Mouse (Mus musculus): ENCODE data around the gene Zw10. TPM values are rescaled to one million over a fixed set of nuclear protein-coding genes. Genes with fewer than 3 reads are reported as not detected.

Gene Zw10
- polyA plus RNA-seq, 1 experiment from 2014 or later = 7.8 TPM

DNA sequence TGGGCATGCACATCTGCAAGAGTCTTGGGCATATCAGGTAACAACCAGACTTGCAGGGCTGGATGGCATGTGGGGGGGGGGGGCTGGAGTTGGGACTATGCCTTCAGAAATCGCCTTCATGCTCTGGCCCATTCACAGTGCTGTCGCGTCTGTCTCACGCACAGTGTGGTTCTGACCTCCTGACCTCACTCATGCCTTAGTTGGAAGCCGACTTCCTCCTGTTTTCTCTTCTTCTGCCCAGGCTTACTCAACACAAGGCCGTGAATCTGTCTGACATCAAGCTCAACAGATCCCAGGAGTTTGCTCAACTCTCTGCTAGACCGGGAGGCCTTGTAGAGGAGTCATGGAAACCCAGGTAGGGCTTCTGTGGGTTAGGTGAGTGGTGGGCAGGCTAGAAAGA, 53.7 kb downstream of the Zw10 start:
- 79% methylated on average over 7 of the region's 7 CpGs for WGBS (ENCODE audit: missing documents)

DNA sequence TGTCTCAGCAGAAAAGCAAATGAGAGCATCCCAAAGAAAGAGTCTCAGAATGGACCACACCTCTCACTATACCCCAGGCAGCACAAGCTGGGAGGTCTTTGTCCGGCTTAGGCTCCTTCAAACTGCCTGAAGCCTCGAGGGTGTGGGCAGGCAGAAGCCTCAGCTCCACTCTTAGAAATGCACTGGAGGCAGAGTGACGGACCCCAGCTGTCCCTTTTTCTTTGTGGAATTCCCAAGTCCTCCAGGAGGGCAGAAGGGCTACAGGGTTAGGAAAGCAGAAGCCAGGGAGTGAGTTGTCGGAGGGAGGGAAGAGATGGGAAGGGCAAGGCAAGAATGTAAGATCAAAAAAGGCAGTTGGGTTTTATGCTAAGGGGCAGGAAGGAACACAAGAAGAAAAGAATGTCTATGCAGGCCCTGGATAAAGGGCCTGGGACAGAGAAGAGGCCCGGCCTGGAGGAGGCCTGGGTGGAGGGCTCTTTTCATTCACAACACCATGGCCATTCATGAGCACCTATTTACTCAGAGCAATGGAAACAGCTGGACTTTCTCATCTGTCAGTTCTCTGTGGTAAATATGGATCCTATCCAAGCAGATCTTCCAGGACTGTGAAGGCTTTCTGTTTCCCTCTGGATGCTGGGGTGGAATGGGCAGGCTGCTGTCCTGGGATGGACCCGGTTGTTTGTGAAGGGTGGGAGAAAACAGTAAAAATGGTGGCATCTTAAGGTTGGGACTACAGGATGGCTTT, 55.2 kb downstream of the Zw10 start:
- H3K4me3 ChIP-seq (ENCODE audit: inconsistent target) = no peak overlapping the region
- no peak overlapping the region for H3K27ac ChIP-seq
- no peaks in the 10 kb centered on the region for H3K79me2 ChIP-seq (ENCODE audit: inconsistent target)
- WGBS (ENCODE audit: missing documents) = 89% methylated on average over 6 of the region's 6 CpGs
- no peaks in the 10 kb centered on the region for H3K36me3 ChIP-seq (ENCODE audit: inconsistent target)

More for the DNA sequence above, 53.7 kb downstream of the Zw10 start:
- Histone ChIP-seq H3K36me3 (ENCODE audit: inconsistent target) (no peaks in the 10 kb centered on the region), H3K27ac (no peak overlapping the region), H3K79me2 (ENCODE audit: inconsistent target) (no peaks in the 10 kb centered on the region), H3K4me3 (ENCODE audit: inconsistent target) (no peak overlapping the region)

DNA sequence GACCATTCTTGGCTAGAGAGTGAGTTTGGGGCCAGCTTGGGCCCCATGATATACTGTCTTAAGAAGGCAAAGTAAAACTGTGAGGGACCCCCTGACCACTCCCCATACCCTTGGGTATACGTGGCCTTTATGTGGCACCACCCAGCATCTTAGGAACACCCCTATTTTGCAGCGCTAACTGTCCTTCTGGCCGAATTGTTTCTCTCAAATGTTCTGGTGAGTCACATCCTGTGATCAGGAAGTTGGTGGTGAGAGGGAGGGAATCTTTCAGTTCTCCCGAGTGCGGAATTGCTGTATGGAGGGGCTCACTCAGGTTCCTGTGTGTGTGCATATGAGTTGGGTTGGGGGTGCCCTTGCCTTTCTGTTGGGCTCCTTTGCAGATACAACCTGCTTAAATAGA, 55.9 kb downstream of the Zw10 start:
- Histone ChIP-seq H3K79me2 (ENCODE audit: inconsistent target) (no peaks in the 10 kb centered on the region), H3K27ac (no peak overlapping the region), H3K36me3 (ENCODE audit: inconsistent target) (no peaks in the 10 kb centered on the region), H3K4me3 (ENCODE audit: inconsistent target) (no peak overlapping the region)
- 50% methylated on average over 5 of the region's 5 CpGs for WGBS (ENCODE audit: missing documents)

DNA sequence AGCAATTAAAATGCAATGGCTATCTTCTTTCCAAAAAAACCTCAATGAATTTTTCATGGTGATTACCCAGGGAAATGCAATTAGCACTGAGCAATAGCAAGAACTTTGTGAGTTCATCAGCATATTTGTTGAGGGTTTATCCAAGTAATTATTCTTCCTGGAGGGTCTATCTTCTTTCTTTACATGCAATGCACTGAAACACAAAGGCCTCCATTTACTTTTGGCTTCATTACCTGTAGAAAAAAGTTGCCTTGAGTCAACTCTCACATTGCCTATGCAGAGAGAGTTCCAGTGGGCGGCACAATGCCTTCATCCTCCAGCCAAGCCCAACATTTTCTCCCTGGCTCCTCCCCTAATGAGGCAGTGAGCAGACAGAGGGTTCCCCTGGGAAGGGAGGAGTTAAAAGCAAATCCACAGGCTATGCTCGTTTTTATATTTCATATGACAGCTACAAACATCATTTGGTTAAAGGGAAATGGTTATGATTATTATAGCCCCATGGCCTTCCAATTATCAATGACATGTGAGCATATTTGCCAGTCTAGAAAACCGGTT, 62.9 kb downstream of the Zw10 start:
- Histone ChIP-seq H3K4me3 (ENCODE audit: inconsistent target) (no peak overlapping the region), H3K36me3 (ENCODE audit: inconsistent target) (no peaks in the 10 kb centered on the region), H3K27ac (no peak overlapping the region), H3K79me2 (ENCODE audit: inconsistent target) (no peaks in the 10 kb centered on the region)
- 56% methylated on average over 3 of the region's 3 CpGs for WGBS (ENCODE audit: missing documents)

DNA sequence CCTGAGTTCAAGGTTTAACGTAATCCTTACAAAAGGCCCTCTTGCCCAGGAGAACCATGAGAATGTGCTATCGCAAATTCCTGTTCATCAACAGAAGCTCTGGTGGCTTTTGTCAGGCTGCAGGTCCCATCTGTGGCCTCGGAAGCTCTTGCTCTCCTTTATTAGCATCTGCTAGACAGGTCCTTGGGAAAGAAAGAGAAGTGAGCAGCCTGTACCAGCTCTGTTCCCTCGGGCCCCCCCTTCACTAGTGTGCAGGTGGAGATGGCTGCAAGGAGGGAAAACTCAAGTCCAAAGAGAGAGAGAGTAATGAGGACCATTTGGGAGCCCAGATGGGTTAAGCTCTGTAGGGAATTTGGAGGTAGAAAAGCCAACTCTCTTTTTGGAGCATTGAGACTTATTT, 64.3 kb downstream of the Zw10 start:
- Histone ChIP-seq H3K27ac (no peak overlapping the region), H3K4me3 (ENCODE audit: inconsistent target) (no peak overlapping the region), H3K79me2 (ENCODE audit: inconsistent target) (no peaks in the 10 kb centered on the region), H3K36me3 (ENCODE audit: inconsistent target) (no peaks in the 10 kb centered on the region)
- WGBS (ENCODE audit: missing documents) = 94% methylated on average over 4 of the region's 4 CpGs

DNA sequence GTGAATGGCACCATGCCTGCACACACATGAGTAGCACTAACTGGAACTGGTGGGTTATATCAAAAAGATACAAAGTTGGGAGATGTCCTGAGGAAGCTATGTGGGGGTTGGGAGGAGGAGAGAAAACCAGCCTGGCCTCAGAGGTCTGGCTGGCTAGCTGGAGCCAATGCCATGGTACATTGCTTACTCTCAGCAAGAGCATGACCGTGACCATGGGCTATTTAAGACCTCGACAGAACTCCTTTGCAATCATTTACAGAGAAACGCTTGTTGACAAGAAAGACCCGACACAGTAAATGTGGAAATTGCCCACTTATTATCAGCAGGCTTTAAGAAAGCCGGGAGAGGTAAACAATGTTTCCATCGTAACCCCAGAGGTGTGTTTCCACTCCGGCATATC, 70.3 kb downstream of the Zw10 start:
- WGBS (ENCODE audit: missing documents) = 82% methylated on average over 7 of the region's 7 CpGs
- no peaks in the 10 kb centered on the region for H3K79me2 ChIP-seq (ENCODE audit: inconsistent target)
- H3K36me3 ChIP-seq (ENCODE audit: inconsistent target) = no peaks in the 10 kb centered on the region
- H3K4me3 ChIP-seq (ENCODE audit: inconsistent target) = no peak overlapping the region
- H3K27ac ChIP-seq = no peak overlapping the region

Other genes starting within 250 kb of the Zw10 start
- 0.34 to 1.2 TPM (median 0.62 TPM) in 3 replicates for gene Zbtb16, start 219.4 kb upstream of the Zw10 start, polyA plus RNA-seq (2018)
- not detected in 3 replicates for gene Htr3a, start 144.5 kb upstream of the Zw10 start, polyA plus RNA-seq (2018)
- not detected in 3 replicates for gene Htr3b, start 90.6 kb upstream of the Zw10 start, polyA plus RNA-seq (2018)
- gene Usp28, start 70.2 kb upstream of the Zw10 start, polyA plus RNA-seq (2018) = 6.4 to 8.5 TPM (median 7.9 TPM) in 3 replicates
- gene Tmprss5, start 25.6 kb downstream of the Zw10 start, polyA plus RNA-seq (2018) = not detected in 3 replicates
- not detected in 3 replicates for gene Gm4894, start 194.9 kb downstream of the Zw10 start, polyA plus RNA-seq (2018)